Mouse (Mus musculus) layer of hippocampus, adult 9-11 months (tissue): ENCODE data around the gene Stab1.

Source experiments
- DNase-seq: peaks from one replicate; pipeline ENCODE4 v3.0.0; 2022

The Stab1 gene

GRCm38 (mm10) chr14:31161191-31161590, 7.2 kb downstream of the Stab1 start:
- no peak for DNase-seq

- DNase-seq, result no peak
These were observed 8.0 kb downstream of the Stab1 start for GRCm38 (mm10) chr14:31160196-31161150.

- DNase-seq, result no peak
These were observed 22.7 kb downstream of the Stab1 start for GRCm38 (mm10) chr14:31145694-31146093.

- no peak for DNase-seq
These were observed 27.4 kb downstream of the Stab1 start for GRCm38 (mm10) chr14:31141011-31141410.

- DNase-seq, result no peak
These were observed 28.3 kb downstream of the Stab1 start for GRCm38 (mm10) chr14:31140141-31140540.

- DNase-seq, result no peak
These were observed 28.8 kb downstream of the Stab1 start for GRCm38 (mm10) chr14:31139666-31140065.

GRCm38 (mm10) chr14:31138897-31139429, 29.5 kb downstream of the Stab1 start:
- no peak for DNase-seq

- no peak for DNase-seq
These were observed 30.1 kb downstream of the Stab1 start for GRCm38 (mm10) chr14:31138219-31138896.

- no peak for DNase-seq
These were observed 30.6 kb downstream of the Stab1 start for GRCm38 (mm10) chr14:31137791-31138190.

- DNase-seq, result no peak
These were observed 31.2 kb downstream of the Stab1 start for GRCm38 (mm10) chr14:31137281-31137595.

GRCm38 (mm10) chr14:31136411-31137280, 31.8 kb downstream of the Stab1 start:
- DNase-seq, result no peak

- no peak for DNase-seq
These were observed 32.7 kb downstream of the Stab1 start for GRCm38 (mm10) chr14:31135495-31136410.

- DNase-seq, result no peak
These were observed 34.1 kb downstream of the Stab1 start for GRCm38 (mm10) chr14:31134015-31135000.

GRCm38 (mm10) chr14:31133023-31133665, 35.3 kb downstream of the Stab1 start:
- DNase-seq, result no peak

GRCm38 (mm10) chr14:31132491-31132975, 35.9 kb downstream of the Stab1 start:
- no peak for DNase-seq

GRCm38 (mm10) chr14:31132031-31132430, 36.4 kb downstream of the Stab1 start:
- DNase-seq, result no peak

- DNase-seq, result no peak
These were observed 37.1 kb downstream of the Stab1 start for GRCm38 (mm10) chr14:31131272-31131821.

GRCm38 (mm10) chr14:31130236-31131220, 37.9 kb downstream of the Stab1 start, which contains the start of gene Nt5dc2:
TSS of gene Nt5dc2 (plus strand) at chr14:31131053.
- DNase-seq, result peak; percentile 77
